Mouse (Mus musculus) embryonic facial prominence, embryonic 15.5 days (tissue): ENCODE data around the gene Lims1. TPM values are rescaled to one million over a fixed set of nuclear protein-coding genes. Genes with fewer than 3 reads are reported as not detected.

Experiments
- ATAC-seq: fragments of 200-750 bp; cut with Nextera tagmentation; 2 replicates; pipeline ENCODE4 v1.8.0; 2017; ENCODE audit warnings: low read depth, moderate TSS enrichment; ENCODE audit not compliant: insufficient number of reproducible peaks, low FRiP score, low TSS enrichment
- H3K27ac ChIP-seq: fragments of 300-500 bp; sonication (generic); replicated peaks from 2 replicates; pipeline ENCODE4 v1.5.1; 2015; ENCODE audit warnings: mild to moderate bottlenecking, inconsistent platforms
- H3K27me3 ChIP-seq: fragments of 300-500 bp; sonication (generic); 2 replicates; pipeline ENCODE4 v1.6.1; 2015; ENCODE audit warnings: inconsistent platforms
- H3K36me3 ChIP-seq: fragments of 300-500 bp; sonication (generic); 2 replicates; pipeline ENCODE4 v1.6.1; 2015; ENCODE audit warnings: mild to moderate bottlenecking, inconsistent platforms
- H3K4me1 ChIP-seq: fragments of 300-500 bp; sonication (generic); 2 replicates; pipeline ENCODE4 v1.6.1; 2015; ENCODE audit warnings: inconsistent platforms
- H3K4me2 ChIP-seq: fragments of 300-500 bp; sonication (generic); replicated peaks from 2 replicates; pipeline ENCODE4 v1.6.1; 2015; ENCODE audit warnings: mild to moderate bottlenecking, inconsistent platforms
- H3K4me3 ChIP-seq: fragments of 300-500 bp; sonication (generic); replicated peaks from 2 replicates; pipeline ENCODE4 v1.5.1; 2015; ENCODE audit warnings: mild to moderate bottlenecking, inconsistent platforms
- H3K9ac ChIP-seq: fragments of 300-500 bp; sonication (generic); 2 replicates; pipeline ENCODE4 v1.6.1; 2015; ENCODE audit warnings: inconsistent platforms
- H3K9me3 ChIP-seq: fragments of 300-500 bp; sonication (generic); replicated peaks from 2 replicates; pipeline ENCODE4 v1.6.1; 2016; ENCODE audit warnings: inconsistent platforms
- WGBS: fragments of 180-500 bp; shearing (Covaris S2); methylation state at CpG from one replicate; pipeline ENCODE4 v1.1.7; 2015; 5-methylcytosine and 5-hydroxymethylcytosine counted together
- polyA plus RNA-seq: library from polyadenylated mRNA; unstranded; fragments of >200 nt; fragmentation: Nextera tagmentation; extraction: Ambion mirVana; gene quantifications from 2 replicates; pipeline ENCODE4 v1.2.1, GENCODE M21; 2015

The Lims1 gene
- polyA plus RNA-seq, 1 experiment from 2014 or later, result 124 TPM

- no peak overlapping the region for H3K27ac ChIP-seq
- ATAC-seq, result no peak
- H3K9ac ChIP-seq, result no peak overlapping the region
- H3K36me3 ChIP-seq, result peaks cover 22% of the 10 kb centered on the region
- H3K27me3 ChIP-seq, result no peaks in the 10 kb centered on the region
- no peak overlapping the region for H3K4me2 ChIP-seq
- H3K4me3 ChIP-seq, result no peak overlapping the region
- 94% methylated on average over 8 of the region's 8 CpGs for WGBS
- no peaks in the 10 kb centered on the region for H3K9me3 ChIP-seq
- no peaks in the 10 kb centered on the region for H3K4me1 ChIP-seq
Observed at GRCm38 (mm10) chr10:58398941-58399340, 75.7 kb downstream of the Lims1 start.

DNA sequence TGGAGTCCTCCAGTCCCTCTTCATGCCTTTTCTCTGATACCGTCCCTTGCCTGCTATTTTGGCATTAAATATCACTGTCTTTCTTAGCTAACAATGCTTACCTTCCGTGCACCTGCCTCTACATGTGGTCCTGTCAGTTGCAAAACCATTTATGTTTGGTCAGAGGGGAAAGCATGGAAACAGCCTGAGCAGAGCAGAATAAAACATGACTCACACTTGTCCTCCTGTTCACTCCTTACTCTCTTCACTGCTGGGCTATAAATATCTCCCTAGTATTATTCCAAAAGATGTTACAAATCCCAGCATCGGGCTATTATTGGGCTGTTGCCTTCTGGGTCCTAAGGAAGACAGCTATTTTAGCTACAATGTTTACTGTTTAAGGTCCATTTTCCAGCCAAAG, 78.6 kb downstream of the Lims1 start:
- Histone ChIP-seq H3K27me3 (no peaks in the 10 kb centered on the region), H3K4me2 (no peak overlapping the region), H3K9me3 (no peaks in the 10 kb centered on the region), H3K27ac (no peak overlapping the region), H3K9ac (no peak overlapping the region), H3K4me3 (no peak overlapping the region), H3K4me1 (no peaks in the 10 kb centered on the region), H3K36me3 (peaks cover 32% of the 10 kb centered on the region)
- no peak for ATAC-seq
- WGBS, result 72% methylated on average over 3 of the region's 3 CpGs

DNA sequence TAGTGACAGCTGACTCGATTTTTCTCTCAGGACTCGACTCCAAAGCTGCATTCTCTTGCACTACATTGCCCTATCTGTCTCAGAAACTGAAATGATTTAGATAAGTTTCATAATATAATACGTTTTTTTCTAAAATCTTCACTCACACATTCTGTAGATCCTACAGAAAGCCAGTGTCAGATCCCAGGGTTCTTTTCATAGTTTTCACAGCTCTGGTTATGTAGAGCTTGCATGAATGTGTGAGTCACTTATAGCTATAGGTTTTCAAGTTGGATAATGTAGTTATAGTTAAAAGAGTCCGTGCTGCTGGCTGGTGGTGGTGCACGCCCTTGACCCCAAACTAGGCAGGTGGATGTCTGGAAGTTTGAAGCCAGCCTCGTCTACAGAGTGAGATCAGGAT, 81.4 kb downstream of the Lims1 start:
- WGBS, result 87% methylated on average over 6 of the region's 6 CpGs
- Histone ChIP-seq H3K36me3 (peaks cover 36% of the 10 kb centered on the region), H3K27ac (no peak overlapping the region), H3K9me3 (no peaks in the 10 kb centered on the region), H3K9ac (no peak overlapping the region), H3K4me3 (no peak overlapping the region), H3K4me1 (no peaks in the 10 kb centered on the region), H3K4me2 (no peak overlapping the region), H3K27me3 (no peaks in the 10 kb centered on the region)
- ATAC-seq, result no peak

DNA sequence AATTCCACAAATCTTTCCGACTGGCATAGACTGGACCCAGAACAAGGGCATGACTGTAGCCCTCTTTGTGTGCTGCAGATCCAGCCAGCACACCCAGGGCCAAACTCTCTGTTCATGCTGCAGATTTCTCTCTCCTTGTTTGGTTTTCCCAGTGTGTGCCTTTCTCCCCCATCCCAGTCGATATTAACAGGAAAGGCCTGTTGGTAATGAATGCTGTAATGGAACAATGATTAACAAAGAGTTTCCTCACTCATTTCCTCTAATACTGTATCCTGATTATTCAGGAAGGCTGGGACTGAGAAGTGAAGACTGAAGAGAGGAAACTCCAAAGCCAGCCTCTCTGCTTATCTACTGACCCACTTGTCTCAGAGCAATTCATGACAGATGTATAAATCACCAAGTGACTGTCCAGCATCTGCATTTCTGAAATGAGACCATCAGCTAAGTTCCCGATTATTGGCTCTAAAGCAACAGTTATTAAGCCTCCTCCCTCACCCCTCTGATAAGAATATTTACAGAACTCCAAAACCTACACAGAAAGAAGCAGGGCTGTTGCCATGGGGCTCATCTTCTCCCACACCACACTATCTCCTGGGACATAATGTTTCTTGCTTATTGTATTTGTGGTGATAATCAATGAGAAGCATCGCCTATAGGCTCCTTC, 82.2 kb downstream of the Lims1 start:
- Histone ChIP-seq H3K27me3 (no peaks in the 10 kb centered on the region), H3K9me3 (no peaks in the 10 kb centered on the region), H3K9ac (no peak overlapping the region), H3K4me1 (no peaks in the 10 kb centered on the region), H3K4me3 (no peak overlapping the region), H3K27ac (no peak overlapping the region), H3K4me2 (no peak overlapping the region), H3K36me3 (peaks cover 44% of the 10 kb centered on the region)
- 79% methylated on average over 4 of the region's 4 CpGs for WGBS
- ATAC-seq, result no peak

DNA sequence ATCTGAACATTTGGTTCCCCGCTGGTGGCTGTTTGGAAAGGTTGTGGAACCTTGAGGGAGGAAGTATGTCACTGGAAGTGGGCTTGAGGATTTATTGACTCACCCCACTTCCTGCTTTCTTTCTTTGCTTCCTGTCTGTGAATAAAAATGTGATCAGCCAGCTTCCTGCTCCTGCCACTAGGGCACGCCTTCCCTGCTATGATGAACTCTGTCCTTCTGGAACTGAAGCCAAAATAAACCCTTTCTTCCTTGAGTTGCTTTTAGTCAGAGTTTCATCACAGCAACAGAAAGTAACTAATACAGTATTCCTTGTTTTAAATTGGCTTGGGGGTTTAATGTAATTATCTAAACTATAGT, 82.7 kb downstream of the Lims1 start:
- no peak overlapping the region for H3K4me3 ChIP-seq
- H3K4me1 ChIP-seq, result no peaks in the 10 kb centered on the region
- no peak overlapping the region for H3K9ac ChIP-seq
- no peak overlapping the region for H3K27ac ChIP-seq
- peaks cover 46% of the 10 kb centered on the region for H3K36me3 ChIP-seq
- no peaks in the 10 kb centered on the region for H3K27me3 ChIP-seq
- ATAC-seq, result no peak
- 89% methylated on average over 2 of the region's 2 CpGs for WGBS
- no peak overlapping the region for H3K4me2 ChIP-seq
- H3K9me3 ChIP-seq, result no peaks in the 10 kb centered on the region

GRCm38 (mm10) chr10:58412331-58412730, 89.1 kb downstream of the Lims1 start:
- H3K4me3 ChIP-seq, result no peak overlapping the region
- H3K27me3 ChIP-seq, result no peaks in the 10 kb centered on the region
- no peak overlapping the region for H3K4me2 ChIP-seq
- no peak overlapping the region for H3K27ac ChIP-seq
- H3K9me3 ChIP-seq, result no peaks in the 10 kb centered on the region
- 83% methylated on average over 4 of the region's 4 CpGs for WGBS
- H3K4me1 ChIP-seq, result no peaks in the 10 kb centered on the region
- ATAC-seq, result no peak
- no peak overlapping the region for H3K9ac ChIP-seq
- peaks cover 66% of the 10 kb centered on the region for H3K36me3 ChIP-seq

GRCm38 (mm10) chr10:58412852-58413251, 89.6 kb downstream of the Lims1 start:
- Histone ChIP-seq H3K36me3 (peaks cover 71% of the 10 kb centered on the region), H3K4me2 (no peak overlapping the region), H3K9me3 (no peaks in the 10 kb centered on the region), H3K9ac (no peak overlapping the region), H3K27me3 (no peaks in the 10 kb centered on the region), H3K4me1 (no peaks in the 10 kb centered on the region), H3K27ac (no peak overlapping the region), H3K4me3 (no peak overlapping the region)
- no peak for ATAC-seq

GRCm38 (mm10) chr10:58416702-58417101, 93.4 kb downstream of the Lims1 start:
- no peak for ATAC-seq
- Histone ChIP-seq H3K9ac (no peak overlapping the region), H3K27me3 (no peaks in the 10 kb centered on the region), H3K27ac (no peak overlapping the region), H3K4me2 (no peak overlapping the region), H3K4me1 (no peaks in the 10 kb centered on the region), H3K9me3 (no peaks in the 10 kb centered on the region), H3K4me3 (no peak overlapping the region), H3K36me3 (peaks cover 58% of the 10 kb centered on the region)
- WGBS, result 77% methylated on average over 3 of the region's 3 CpGs

- peaks cover 52% of the 10 kb centered on the region for H3K36me3 ChIP-seq
- H3K9ac ChIP-seq, result no peak overlapping the region
- no peaks in the 10 kb centered on the region for H3K27me3 ChIP-seq
- no peak overlapping the region for H3K4me2 ChIP-seq
- H3K9me3 ChIP-seq, result no peaks in the 10 kb centered on the region
- ATAC-seq, result no peak
- H3K4me3 ChIP-seq, result no peak overlapping the region
- 85% methylated on average over 10 of the region's 10 CpGs for WGBS
- no peak overlapping the region for H3K27ac ChIP-seq
- no peaks in the 10 kb centered on the region for H3K4me1 ChIP-seq
Observed at GRCm38 (mm10) chr10:58418290-58418971, 95.2 kb downstream of the Lims1 start.

- Histone ChIP-seq H3K4me2 (no peak overlapping the region), H3K36me3 (peaks cover 19% of the 10 kb centered on the region), H3K4me1 (no peaks in the 10 kb centered on the region), H3K27ac (no peak overlapping the region), H3K27me3 (no peaks in the 10 kb centered on the region), H3K9ac (no peak overlapping the region), H3K4me3 (no peak overlapping the region), H3K9me3 (no peaks in the 10 kb centered on the region)
- ATAC-seq, result no peak
- WGBS, result 93% methylated on average over 2 of the region's 2 CpGs
Observed at GRCm38 (mm10) chr10:58427930-58428329, 104.7 kb downstream of the Lims1 start.

- Histone ChIP-seq H3K4me3 (peak overlapping the region; percentile 88), H3K4me2 (peak overlapping the region; percentile 47), H3K9ac (peak overlapping the region; percentile 90), H3K4me1 (peaks cover 7% of the 10 kb centered on the region), H3K27ac (peak overlapping the region; percentile 96), H3K9me3 (no peaks in the 10 kb centered on the region), H3K27me3 (no peaks in the 10 kb centered on the region), H3K36me3 (no peaks in the 10 kb centered on the region)
- WGBS, result 11% methylated on average over 9 of the region's 9 CpGs
- no peak for ATAC-seq
Observed at GRCm38 (mm10) chr10:58445850-58446249, 122.6 kb downstream of the Lims1 start.
